Mouse (Mus musculus): ENCODE measurements at regions not wholly inside any gene's neighbourhood (a gene's known extent, or its start where the extent isn't known, plus 50 kb on each side); places are given as distances from the start of the nearest gene placed in this dataset.

- TF ChIP-seq CTCF (IDR thresholded peaks at IDR 0.05; ENCODE audit: borderline replicate concordance, insufficient read depth, low read depth, low read length) = no peak
- no peak for TF ChIP-seq POLR2A (IDR thresholded peaks at IDR 0.05; ENCODE audit: borderline replicate concordance, insufficient read depth, low read length)
Observed at GRCm38 (mm10) chr2:166481774-166482173, 231.9 kb downstream of the Prex1 start.
